Comparison of ENCODE assay signal across 29 mouse cellular contexts in the genomic region with DNA sequence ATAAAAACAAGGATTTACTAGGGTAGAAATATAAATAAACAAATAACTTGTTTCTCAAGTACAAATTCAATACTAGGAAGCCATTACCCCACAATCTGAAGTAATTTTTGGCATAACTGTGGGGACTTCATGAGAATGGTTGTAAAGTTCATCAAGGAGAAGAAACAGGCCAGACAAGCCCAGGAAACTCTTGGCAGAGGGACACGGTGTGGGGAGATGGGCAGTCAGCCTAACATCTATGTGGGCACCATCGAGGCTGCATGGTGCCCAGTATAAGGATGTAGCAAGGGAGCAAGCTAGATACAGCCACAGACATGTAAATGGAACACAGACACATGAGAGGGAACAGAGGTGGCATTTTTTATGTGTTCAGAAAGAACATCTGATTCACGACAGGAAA.
"Had no signal": no experiment of that assay in that cellular context is flagged by ENCODE, and none has a peak within 500 bp of the region (broad histone marks: within the 10 kb centered on the region; RNA-seq: fewer than 3 reads in every experiment).

No protein-coding gene starts in this region.

- DNase-seq: left cerebral cortex, postnatal 4 days; liver; liver, embryonic 13.5 days; liver, postnatal 0 days; lung, adult 18-20 months; lung, adult 2 months; lung, embryonic 14.5 days; lung, postnatal 10 days; lung, postnatal 14 days; lung, postnatal 36 days; lung, postnatal 4 days; midbrain, embryonic 14.5 days had no signal

- H3K27me3 ChIP-seq: limb, embryonic 12.5 days; limb, embryonic 13.5 days; limb, embryonic 15.5 days; liver, embryonic 12.5 days; liver, embryonic 13.5 days; liver, embryonic 15.5 days; lung, embryonic 15.5 days; megakaryocyte, embryonic 14.5 days; midbrain, embryonic 12.5 days; midbrain, embryonic 13.5 days; midbrain, embryonic 15.5 days; neural tube, embryonic 12.5 days had no signal

- H3K9me3 ChIP-seq: limb, embryonic 12.5 days; limb, embryonic 15.5 days; liver, embryonic 12.5 days; liver, embryonic 13.5 days; liver, embryonic 15.5 days; lung, embryonic 15.5 days; midbrain, embryonic 12.5 days; midbrain, embryonic 13.5 days; midbrain, embryonic 15.5 days; neural tube, embryonic 12.5 days had no signal

- H3K4me1 ChIP-seq: liver, embryonic 12.5 days; liver, embryonic 13.5 days; liver, embryonic 15.5 days; lung, embryonic 15.5 days; midbrain, embryonic 10.5 days; midbrain, embryonic 12.5 days; midbrain, embryonic 15.5 days; neural tube, embryonic 12.5 days had no signal

- H3K4me3 ChIP-seq: limb, embryonic 12.5 days; limb, embryonic 13.5 days; limb, embryonic 15.5 days; liver, embryonic 12.5 days; liver, embryonic 13.5 days; liver, embryonic 15.5 days; lung, embryonic 15.5 days; megakaryocyte, embryonic 14.5 days; midbrain, embryonic 10.5 days; midbrain, embryonic 12.5 days; midbrain, embryonic 13.5 days; midbrain, embryonic 15.5 days; myocyte; neural tube, embryonic 12.5 days had no signal

- ATAC-seq: liver, embryonic 12.5 days; liver, postnatal 0 days; lung, postnatal 0 days; midbrain, embryonic 13.5 days; midbrain, embryonic 15.5 days; midbrain, embryonic 16.5 days had no signal

- H3K27ac ChIP-seq: limb, embryonic 12.5 days; limb, embryonic 13.5 days; limb, embryonic 15.5 days; liver, embryonic 12.5 days; liver, embryonic 13.5 days; liver, embryonic 14.5 days; liver, embryonic 15.5 days; lung, embryonic 15.5 days; macrophage; midbrain, embryonic 10.5 days; midbrain, embryonic 12.5 days; midbrain, embryonic 13.5 days; midbrain, embryonic 15.5 days; neural tube, embryonic 12.5 days had no signal
